Comparison of ENCODE assay signal across 23 mouse cellular contexts in the genomic region with DNA sequence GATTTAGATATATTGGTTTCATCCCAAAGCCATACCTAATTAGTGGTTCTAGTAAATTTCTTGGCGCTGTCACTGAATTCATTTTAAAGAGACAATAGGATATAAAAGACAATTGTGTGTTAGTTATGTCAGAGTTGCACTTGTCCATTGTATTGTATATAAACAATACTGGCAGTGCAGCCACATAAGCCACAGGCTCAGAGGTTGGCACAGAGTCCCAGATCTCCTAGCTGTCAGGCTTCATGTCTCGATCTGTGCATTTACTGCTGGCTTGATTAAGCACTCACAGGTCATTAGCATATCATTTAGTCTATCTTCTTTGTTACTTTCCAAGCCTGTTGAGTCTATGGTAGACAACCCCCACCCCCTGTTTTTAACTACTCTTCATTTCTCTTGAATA.
A peak's percentile ranks its signal among the peaks of the same experiment; 100 is the strongest.
DNase-seq lines count a peak whose midpoint lies in the region; ATAC-seq and TF ChIP-seq lines count a peak whose summit lies in the region.
"Had no signal": no experiment of that assay in that cellular context is flagged by ENCODE, and none has a peak within 500 bp of the region (broad histone marks: within the 10 kb centered on the region; RNA-seq: fewer than 3 reads in every experiment).

No protein-coding gene starts in this region.

- WGBS in neural tube, embryonic 11.5 days, result 58% methylated on average over 2 of the region's 2 CpGs
- 15% methylated on average over 2 of the region's 2 CpGs for WGBS in forebrain, postnatal 0 days
- WGBS in neural tube, embryonic 13.5 days, result 27% methylated on average over 2 of the region's 2 CpGs
- 79% methylated on average over 2 of the region's 2 CpGs for WGBS in heart, adult 2 months
- WGBS in intestine, embryonic 16.5 days, result 68% methylated on average over 2 of the region's 2 CpGs
- 78% methylated on average over 2 of the region's 2 CpGs for WGBS in limb, embryonic 10.5 days

- TF ChIP-seq CTCF in forebrain, postnatal 0 days (IDR thresholded peaks at IDR 0.05; ENCODE audit: low read depth), result no peak
- no peak for TF ChIP-seq CTCF in heart, adult 2 months (IDR thresholded peaks at IDR 0.05)

- no peak overlapping the region for H3K4me2 ChIP-seq in neural tube, embryonic 11.5 days (ENCODE audit: low read depth)
- no peak overlapping the region for H3K4me2 ChIP-seq in forebrain, postnatal 0 days (ENCODE audit: low read depth)
- no peak overlapping the region for H3K4me2 ChIP-seq in neural tube, embryonic 13.5 days
- no peak overlapping the region for H3K4me2 ChIP-seq in intestine, embryonic 16.5 days (ENCODE audit: low read depth, low read length)
- H3K4me2 ChIP-seq: embryonic facial prominence, embryonic 12.5 days; heart, embryonic 15.5 days; intestine, embryonic 15.5 days; kidney, embryonic 15.5 days; liver, embryonic 11.5 days had no signal

- H3K27me3 ChIP-seq in neural tube, embryonic 11.5 days (ENCODE audit: control insufficient read depth, insufficient read depth, low read length), result no peaks in the 10 kb centered on the region
- H3K27me3 ChIP-seq in forebrain, postnatal 0 days (ENCODE audit: insufficient read depth, low read length), result no peaks in the 10 kb centered on the region
- H3K27me3 ChIP-seq in neural tube, embryonic 13.5 days, result no peaks in the 10 kb centered on the region
- no peaks in the 10 kb centered on the region for H3K27me3 ChIP-seq in heart, adult 2 months (ENCODE audit: control insufficient read depth, insufficient read depth, low read length)
- H3K27me3 ChIP-seq in intestine, embryonic 16.5 days (replicated peaks; ENCODE audit: control insufficient read depth, insufficient read depth, low read length), result no peaks in the 10 kb centered on the region
- H3K27me3 ChIP-seq in limb, embryonic 10.5 days (ENCODE audit: low read depth, poor library complexity, severe bottlenecking), result no peaks in the 10 kb centered on the region
- H3K27me3 ChIP-seq: embryonic facial prominence, embryonic 12.5 days; heart, embryonic 15.5 days; intestine, embryonic 15.5 days; kidney, embryonic 15.5 days; megakaryocyte, embryonic 14.5 days had no signal

- no peaks in the 10 kb centered on the region; the same call in 1 of the 2 replicates for H3K4me1 ChIP-seq in neural tube, embryonic 11.5 days (ENCODE audit: control insufficient read depth, insufficient read depth, low read length)
- H3K4me1 ChIP-seq in forebrain, postnatal 0 days (ENCODE audit: insufficient read depth), result no peaks in the 10 kb centered on the region
- peaks cover 25% of the 10 kb centered on the region for H3K4me1 ChIP-seq in neural tube, embryonic 13.5 days (replicated peaks)
- H3K4me1 ChIP-seq in heart, adult 2 months (ENCODE audit: control insufficient read depth, insufficient read depth, low read length), result no peaks in the 10 kb centered on the region
- H3K4me1 ChIP-seq in intestine, embryonic 16.5 days (ENCODE audit: control insufficient read depth, insufficient read depth, low read length), result no peaks in the 10 kb centered on the region
- peaks cover 12% of the 10 kb centered on the region; the same call in 1 of the 2 replicates for H3K4me1 ChIP-seq in limb, embryonic 10.5 days
- H3K4me1 ChIP-seq: embryonic facial prominence, embryonic 12.5 days; intestine, embryonic 15.5 days; kidney, embryonic 15.5 days; megakaryocyte, embryonic 14.5 days had no signal

- no peak for TF ChIP-seq POLR2A in heart, adult 2 months (IDR thresholded peaks at IDR 0.05; ENCODE audit: insufficient read depth, low read depth, low read length)

- no peak for TF ChIP-seq EP300 in heart, adult 2 months (IDR thresholded peaks at IDR 0.05; ENCODE audit: insufficient read depth, low read depth, low read length)

- DNase-seq in neural tube, embryonic 11.5 days (ENCODE audit: low spot score), result no peak
- no peak for DNase-seq in neural tube, embryonic 10.5 days (ENCODE audit: extremely low spot score, low spot score)
- no peak for DNase-seq in forebrain, postnatal 0 days
- DNase-seq in heart, adult 2 months, result no peak
- no peak for DNase-seq in limb, embryonic 10.5 days (ENCODE audit: low spot score)
- DNase-seq: adrenal gland, adult 2 months; cerebellum, adult 9-11 months; gastrocnemius, postnatal 10 days; heart, adult 18-20 months; heart, postnatal 4 days; kidney, postnatal 4 days; lung, adult 2 months; right cerebral cortex, postnatal 25 days had no signal

- H3K36me3 ChIP-seq in neural tube, embryonic 11.5 days (ENCODE audit: control insufficient read depth, insufficient read depth, low read length), result no peaks in the 10 kb centered on the region
- no peaks in the 10 kb centered on the region for H3K36me3 ChIP-seq in forebrain, postnatal 0 days (ENCODE audit: insufficient read depth)
- H3K36me3 ChIP-seq in neural tube, embryonic 13.5 days, result no peaks in the 10 kb centered on the region
- H3K36me3 ChIP-seq in heart, adult 2 months (ENCODE audit: control insufficient read depth, insufficient read depth, low read length), result no peaks in the 10 kb centered on the region
- no peaks in the 10 kb centered on the region for H3K36me3 ChIP-seq in intestine, embryonic 16.5 days (ENCODE audit: control insufficient read depth, insufficient read depth, low read length)
- no peaks in the 10 kb centered on the region for H3K36me3 ChIP-seq in limb, embryonic 10.5 days
- H3K36me3 ChIP-seq: embryonic facial prominence, embryonic 12.5 days; heart, embryonic 15.5 days; intestine, embryonic 15.5 days; kidney, embryonic 15.5 days had no signal

- H3K9me3 ChIP-seq in neural tube, embryonic 11.5 days (ENCODE audit: control insufficient read depth, low read length), result no peaks in the 10 kb centered on the region
- no peaks in the 10 kb centered on the region for H3K9me3 ChIP-seq in forebrain, postnatal 0 days (ENCODE audit: low read length)
- no peaks in the 10 kb centered on the region for H3K9me3 ChIP-seq in neural tube, embryonic 13.5 days
- no peaks in the 10 kb centered on the region for H3K9me3 ChIP-seq in intestine, embryonic 16.5 days (ENCODE audit: control insufficient read depth, low read length)
- H3K9me3 ChIP-seq in limb, embryonic 10.5 days (replicated peaks), result no peaks in the 10 kb centered on the region
- H3K9me3 ChIP-seq: embryonic facial prominence, embryonic 12.5 days; heart, embryonic 15.5 days; intestine, embryonic 15.5 days; kidney, embryonic 15.5 days; megakaryocyte, embryonic 14.5 days had no signal

- no peak overlapping the region for H3K4me3 ChIP-seq in neural tube, embryonic 11.5 days (ENCODE audit: low read depth, low read length)
- H3K4me3 ChIP-seq in forebrain, postnatal 0 days (ENCODE audit: low read depth, low read length), result no peak overlapping the region
- H3K4me3 ChIP-seq in neural tube, embryonic 13.5 days, result no peak overlapping the region
- no peak overlapping the region for H3K4me3 ChIP-seq in heart, adult 2 months
- H3K4me3 ChIP-seq in intestine, embryonic 16.5 days (ENCODE audit: low read length), result no peak overlapping the region
- no peak overlapping the region for H3K4me3 ChIP-seq in limb, embryonic 10.5 days
- H3K4me3 ChIP-seq: embryonic facial prominence, embryonic 12.5 days; erythroblast, embryonic 14.5 days; heart, embryonic 15.5 days; intestine, embryonic 15.5 days; kidney, embryonic 15.5 days; megakaryocyte, embryonic 14.5 days; myocyte had no signal

- peak; percentile 56; the same call in 1 of the 2 replicates for ATAC-seq in neural tube, embryonic 11.5 days (ENCODE audit: insufficient read depth, low FRiP score, low TSS enrichment)
- ATAC-seq in forebrain, postnatal 0 days, result peak; percentile 40; the same call in 1 of the 2 replicates
- peak; percentile 41; the same call in 1 of the 2 replicates for ATAC-seq in neural tube, embryonic 13.5 days (ENCODE audit: low read depth)
- no peak for ATAC-seq in intestine, embryonic 16.5 days
- ATAC-seq: intestine, embryonic 15.5 days had no signal

- H3K79me2 ChIP-seq in heart, adult 2 months (replicated peaks; ENCODE audit: control insufficient read depth, insufficient read depth, low read length), result no peaks in the 10 kb centered on the region

- no peak overlapping the region for H3K27ac ChIP-seq in neural tube, embryonic 11.5 days (ENCODE audit: low read depth, low read length)
- no peak overlapping the region for H3K27ac ChIP-seq in forebrain, postnatal 0 days (ENCODE audit: low read depth, low read length)
- no peak overlapping the region for H3K27ac ChIP-seq in neural tube, embryonic 13.5 days (replicated peaks)
- H3K27ac ChIP-seq in heart, adult 2 months, result no peak overlapping the region
- no peak overlapping the region for H3K27ac ChIP-seq in intestine, embryonic 16.5 days (ENCODE audit: low read length)
- H3K27ac ChIP-seq in limb, embryonic 10.5 days, result no peak overlapping the region
- H3K27ac ChIP-seq: embryonic facial prominence, embryonic 12.5 days; heart, embryonic 15.5 days; intestine, embryonic 15.5 days; kidney, embryonic 15.5 days had no signal

- no peak overlapping the region for H3K9ac ChIP-seq in neural tube, embryonic 11.5 days (ENCODE audit: low read length)
- no peak overlapping the region for H3K9ac ChIP-seq in forebrain, postnatal 0 days
- no peak overlapping the region for H3K9ac ChIP-seq in neural tube, embryonic 13.5 days
- H3K9ac ChIP-seq in heart, adult 2 months (ENCODE audit: low read depth, low read length), result no peak overlapping the region
- H3K9ac ChIP-seq in intestine, embryonic 16.5 days (ENCODE audit: low read depth, low read length), result no peak overlapping the region
- H3K9ac ChIP-seq: embryonic facial prominence, embryonic 12.5 days; heart, embryonic 15.5 days; intestine, embryonic 15.5 days; kidney, embryonic 15.5 days had no signal

- intact Hi-C loops in heart, adult 2 months (cut with DNase I), result no loop called here
